Mouse (Mus musculus): ENCODE measurements around the gene Gm5592. TPM values are rescaled to one million over a fixed set of nuclear protein-coding genes. Genes with fewer than 3 reads are reported as not detected.
"Not testable (repeated sequence)": the region's sequence is repeated elsewhere in the genome, so short reads cannot be mapped to it uniquely, and the experiment has no call there.

Gm5592 gene
- polyA plus RNA-seq (2015; fragmentation: Nextera tagmentation; extraction: Ambion mirVana), result not detected in 2 replicates

GRCm38 (mm10) chr7:41153541-41153940, at the start of gene Gm5592:
Gm5592 (plus strand) TSS chr7:41153841.
- not testable (repeated sequence) for H3K27me3 ChIP-seq; H3K4me1 ChIP-seq; H3K9me3 ChIP-seq; H3K4me3 ChIP-seq; H3K36me3 ChIP-seq; H3K27ac ChIP-seq; H3K4me2 ChIP-seq; ATAC-seq (ENCODE audit: borderline replicate concordance, extremely low read depth, low FRiP score, low TSS enrichment); H3K9ac ChIP-seq
- WGBS, result 86% methylated on average over 4 of the region's 4 CpGs

- H3K4me1 ChIP-seq; H3K9ac ChIP-seq; H3K27ac ChIP-seq; ATAC-seq (ENCODE audit: borderline replicate concordance, extremely low read depth, low FRiP score, low TSS enrichment); H3K9me3 ChIP-seq; H3K4me2 ChIP-seq; H3K36me3 ChIP-seq; H3K4me3 ChIP-seq; H3K27me3 ChIP-seq: not testable (repeated sequence)
- 88% methylated on average over 2 of the region's 2 CpGs for WGBS
Observed at GRCm38 (mm10) chr7:41155806-41156205, 2.2 kb downstream of the Gm5592 start.

GRCm38 (mm10) chr7:41157879-41158278, 4.2 kb downstream of the Gm5592 start:
- not testable (repeated sequence) for H3K9me3 ChIP-seq; H3K9ac ChIP-seq; H3K4me3 ChIP-seq; H3K27ac ChIP-seq; H3K27me3 ChIP-seq; H3K4me2 ChIP-seq; H3K36me3 ChIP-seq; ATAC-seq (ENCODE audit: borderline replicate concordance, extremely low read depth, low FRiP score, low TSS enrichment); H3K4me1 ChIP-seq
- WGBS, result no CpG with 5 or more reads among the region's 1 CpGs

GRCm38 (mm10) chr7:41158562-41158961, 4.9 kb downstream of the Gm5592 start:
- not testable (repeated sequence) for H3K27me3 ChIP-seq; H3K36me3 ChIP-seq; ATAC-seq (ENCODE audit: borderline replicate concordance, extremely low read depth, low FRiP score, low TSS enrichment); H3K4me2 ChIP-seq; H3K4me1 ChIP-seq; H3K9me3 ChIP-seq; H3K4me3 ChIP-seq; H3K27ac ChIP-seq; H3K9ac ChIP-seq
- WGBS, result 54% methylated on average over 2 of the region's 2 CpGs

GRCm38 (mm10) chr7:41193671-41194070, 40.0 kb downstream of the Gm5592 start:
- H3K4me2 ChIP-seq, result no peak overlapping the region
- no peak overlapping the region for H3K4me3 ChIP-seq
- no peaks in the 10 kb centered on the region for H3K27me3 ChIP-seq
- ATAC-seq (ENCODE audit: borderline replicate concordance, extremely low read depth, low FRiP score, low TSS enrichment), result no peak
- H3K27ac ChIP-seq, result no peak overlapping the region
- H3K4me1 ChIP-seq, result no peaks in the 10 kb centered on the region
- 51% methylated on average over 4 of the region's 4 CpGs for WGBS
- no peaks in the 10 kb centered on the region for H3K9me3 ChIP-seq
- no peaks in the 10 kb centered on the region for H3K36me3 ChIP-seq
- no peak overlapping the region for H3K9ac ChIP-seq

Other genes starting within 250 kb of the Gm5592 start
- gene 4930433I11Rik, start 166.3 kb upstream of the Gm5592 start, polyA plus RNA-seq (2015; fragmentation: Nextera tagmentation; extraction: Ambion mirVana), result not detected in 2 replicates
- not detected in 2 replicates for gene Gm4884, start 121.1 kb upstream of the Gm5592 start, polyA plus RNA-seq (2015; fragmentation: Nextera tagmentation; extraction: Ambion mirVana)
- 11.6 and 13.4 TPM in 2 replicates for gene AI987944, start 239.5 kb downstream of the Gm5592 start, polyA plus RNA-seq (2015; fragmentation: Nextera tagmentation; extraction: Ambion mirVana)